Comparison of ENCODE assay signal across 26 mouse cellular contexts in the genomic region with DNA sequence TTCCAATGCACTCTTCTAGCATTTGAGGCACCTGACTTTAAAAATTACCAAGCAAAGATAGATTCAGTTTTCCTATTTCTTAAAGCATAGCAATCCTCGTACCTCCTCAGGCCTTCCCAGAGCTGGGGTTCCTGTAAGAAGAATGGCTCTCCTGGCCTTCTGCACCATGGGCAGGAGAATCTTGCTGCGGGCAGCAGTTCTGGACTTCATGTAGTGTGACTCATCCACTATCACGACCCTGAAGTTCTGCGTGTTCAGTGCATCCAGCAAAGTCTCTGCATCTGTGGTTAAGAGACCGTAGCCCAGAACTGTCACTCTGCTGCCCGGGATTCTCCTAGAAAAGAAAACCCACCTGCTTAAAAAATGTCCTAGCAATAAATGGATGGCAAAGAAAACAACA.
A peak's percentile ranks its signal among the peaks of the same experiment; 100 is the strongest.
DNase-seq lines count a peak whose midpoint lies in the region; ATAC-seq lines count a peak whose summit lies in the region.
"Had no signal": no experiment of that assay in that cellular context is flagged by ENCODE, and none has a peak within 500 bp of the region (broad histone marks: within the 10 kb centered on the region; RNA-seq: fewer than 3 reads in every experiment).

No protein-coding gene starts in this region.

- no peaks in the 10 kb centered on the region for H3K36me3 ChIP-seq in kidney, embryonic 16.5 days (ENCODE audit: insufficient read depth, low read length)
- no peaks in the 10 kb centered on the region for H3K36me3 ChIP-seq in kidney, embryonic 14.5 days (ENCODE audit: control insufficient read depth, insufficient read depth, low read length)
- H3K36me3 ChIP-seq: embryonic facial prominence, embryonic 13.5 days; forebrain, embryonic 15.5 days; hindbrain, embryonic 13.5 days; stomach, embryonic 15.5 days had no signal

- no peaks in the 10 kb centered on the region for H3K4me1 ChIP-seq in kidney, embryonic 16.5 days (ENCODE audit: insufficient read depth, low read length)
- no peaks in the 10 kb centered on the region for H3K4me1 ChIP-seq in kidney, embryonic 14.5 days (ENCODE audit: control insufficient read depth, insufficient read depth, low read length)
- H3K4me1 ChIP-seq: embryonic facial prominence, embryonic 13.5 days; forebrain, embryonic 10.5 days; forebrain, embryonic 15.5 days; heart, embryonic 12.5 days; hindbrain, embryonic 13.5 days; liver, embryonic 12.5 days; stomach, embryonic 15.5 days had no signal

- H3K4me2 ChIP-seq in kidney, embryonic 16.5 days (replicated peaks; ENCODE audit: low read depth, low read length) = no peak overlapping the region
- H3K4me2 ChIP-seq in kidney, embryonic 14.5 days (replicated peaks; ENCODE audit: low read depth, low read length) = no peak overlapping the region
- H3K4me2 ChIP-seq: embryonic facial prominence, embryonic 13.5 days; forebrain, embryonic 15.5 days; heart, embryonic 12.5 days; hindbrain, embryonic 13.5 days; liver, embryonic 12.5 days; midbrain, embryonic 11.5 days; stomach, embryonic 15.5 days had no signal

- no peak overlapping the region for H3K9ac ChIP-seq in kidney, embryonic 16.5 days (replicated peaks; ENCODE audit: low read length)
- H3K9ac ChIP-seq in kidney, embryonic 14.5 days (ENCODE audit: low read depth, low read length) = no peak overlapping the region
- H3K9ac ChIP-seq: embryonic facial prominence, embryonic 13.5 days; forebrain, embryonic 15.5 days; heart, embryonic 12.5 days; hindbrain, embryonic 13.5 days; liver, embryonic 12.5 days; liver, postnatal 0 days; stomach, embryonic 15.5 days had no signal

- no peak for ATAC-seq in kidney, embryonic 16.5 days (ENCODE audit: low FRiP score, low TSS enrichment)
- no peak for ATAC-seq in kidney, embryonic 14.5 days (ENCODE audit: low FRiP score, low TSS enrichment)
- no peak for ATAC-seq in activated CD4-positive, CD25-positive, alpha-beta regulatory T cell, adult 4 months
- ATAC-seq: forebrain, embryonic 15.5 days; intestine, embryonic 16.5 days; liver, embryonic 12.5 days; liver, postnatal 0 days; midbrain, embryonic 16.5 days had no signal

- DNase-seq in adrenal gland, adult (ENCODE audit: inconsistent age in 2 of 2, low spot score in 1 of 2) = peak; percentile 61 to 73
- DNase-seq in adrenal gland, postnatal 4 days (ENCODE audit: low spot score in 2 of 2) = no peak
- DNase-seq in adrenal gland, postnatal 25 days = peak; percentile 10
- no peak for DNase-seq in layer of hippocampus, adult 18-20 months (ENCODE audit: low spot score in 2 of 2)
- DNase-seq: cerebellum, adult 11-12 months; cerebellum, postnatal 10 days; gastrocnemius, postnatal 25 days; heart, adult 18-20 months; heart, postnatal 4 days; layer of hippocampus, adult 9-11 months; liver, postnatal 0 days; lung, postnatal 36 days had no signal

- no peaks in the 10 kb centered on the region for H3K27me3 ChIP-seq in kidney, embryonic 16.5 days (ENCODE audit: insufficient read depth, low read length)
- no peaks in the 10 kb centered on the region for H3K27me3 ChIP-seq in kidney, embryonic 14.5 days (ENCODE audit: control insufficient read depth, insufficient read depth, low read length)
- H3K27me3 ChIP-seq: CH12.LX; embryonic facial prominence, embryonic 13.5 days; forebrain, embryonic 15.5 days; heart, embryonic 12.5 days; hindbrain, embryonic 13.5 days; liver, embryonic 12.5 days; stomach, embryonic 15.5 days had no signal

- no peak overlapping the region for H3K4me3 ChIP-seq in kidney, embryonic 16.5 days (ENCODE audit: low read length)
- H3K4me3 ChIP-seq in kidney, embryonic 14.5 days (ENCODE audit: low read length) = no peak overlapping the region
- H3K4me3 ChIP-seq: embryonic facial prominence, embryonic 13.5 days; forebrain, embryonic 10.5 days; forebrain, embryonic 15.5 days; heart, embryonic 12.5 days; hindbrain, embryonic 13.5 days; liver, embryonic 12.5 days; stomach, embryonic 15.5 days had no signal

- WGBS in kidney, embryonic 16.5 days = 68% methylated on average over 6 of the region's 6 CpGs
- 72% methylated on average over 6 of the region's 6 CpGs for WGBS in kidney, embryonic 14.5 days

- H3K27ac ChIP-seq in kidney, embryonic 16.5 days (ENCODE audit: low read length) = 0 out of 2 replicates have a peak overlapping the region, but pooled peaks have one; percentile 10
- no peak overlapping the region for H3K27ac ChIP-seq in kidney, embryonic 14.5 days (ENCODE audit: low read depth, low read length)
- H3K27ac ChIP-seq: embryonic facial prominence, embryonic 13.5 days; forebrain, embryonic 10.5 days; forebrain, embryonic 15.5 days; hindbrain, embryonic 13.5 days; liver, embryonic 12.5 days; stomach, embryonic 15.5 days had no signal

- no peaks in the 10 kb centered on the region for H3K9me3 ChIP-seq in kidney, embryonic 16.5 days (ENCODE audit: low read length)
- no peaks in the 10 kb centered on the region for H3K9me3 ChIP-seq in kidney, embryonic 14.5 days (ENCODE audit: control insufficient read depth, low read length)
- H3K9me3 ChIP-seq: embryonic facial prominence, embryonic 13.5 days; forebrain, embryonic 10.5 days; forebrain, embryonic 15.5 days; heart, embryonic 12.5 days; hindbrain, embryonic 13.5 days; liver, embryonic 12.5 days; stomach, embryonic 15.5 days had no signal

Comparison
In these comparisons a context has a peak if more than half of its experiments do, and no peak if none do; other contexts are left out.
1. DNase-seq: peak in adrenal gland, adult (2 of 2) and adrenal gland, postnatal 25 days (single experiment); none in adrenal gland, postnatal 4 days (0 of 2) and layer of hippocampus, adult 18-20 months (0 of 2).